Mouse (Mus musculus): ENCODE measurements around the gene Flot1.

DNA sequence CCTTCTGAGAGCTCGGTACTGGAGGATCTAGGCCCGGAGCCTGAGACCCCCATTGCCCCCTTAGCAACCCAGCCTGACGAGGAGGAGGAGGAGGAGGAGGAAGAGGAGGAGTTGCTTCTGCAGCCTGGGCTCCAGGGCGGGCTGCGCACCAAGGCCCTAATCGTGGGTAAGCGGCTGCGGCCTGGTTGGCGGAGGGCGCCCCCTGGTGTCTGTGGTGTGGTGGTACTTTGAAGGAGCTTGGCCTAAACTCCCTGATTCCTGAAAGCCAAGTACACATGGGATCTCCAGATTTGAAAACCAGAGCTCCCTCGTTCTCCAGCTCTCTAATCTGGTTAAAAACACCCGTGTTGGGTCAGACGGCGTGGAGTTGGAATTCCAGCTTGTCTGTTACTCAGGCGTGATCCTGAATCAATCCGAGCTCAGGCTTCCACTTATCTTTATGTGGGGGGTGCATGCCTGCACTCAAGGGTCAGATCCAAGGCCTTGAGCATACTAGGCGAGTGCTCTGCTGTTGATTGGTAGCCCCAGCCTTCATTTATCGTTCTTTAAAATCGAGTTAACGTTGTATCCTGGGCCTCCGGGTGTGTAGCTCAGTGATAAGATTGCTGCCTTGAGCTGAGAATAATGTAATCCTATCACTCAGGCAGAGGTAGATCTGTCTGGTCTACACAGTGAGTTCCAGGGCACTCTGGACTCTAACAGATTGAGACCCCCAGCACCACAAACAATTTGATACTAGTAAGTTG, 50.9 kb downstream of the Flot1 start:
- no peak for TF ChIP-seq POLR2A (IDR thresholded peaks at IDR 0.05; ENCODE audit: borderline replicate concordance, low read depth, low read length)
- peak; percentile 77; the same call in 1 of the 2 replicates for TF ChIP-seq CTCF (IDR thresholded peaks at IDR 0.05; ENCODE audit: low read depth, low read length)
